In genomic region chrX:139610033-139610764, GRCm38 (mm10) we compare ENCODE assay signal across 8 mouse cellular contexts. TPM values are rescaled to one million over a fixed set of nuclear protein-coding genes. Genes with fewer than 3 reads are reported as not detected.
DNase-seq lines count a peak whose midpoint lies in the region; ATAC-seq lines count a peak whose summit lies in the region.

No protein-coding gene starts in this region.

- 12% methylated on average over 44 of the region's 44 CpGs for WGBS in embryonic facial prominence, embryonic 10.5 days
- 16% methylated on average over 42 of the region's 44 CpGs for WGBS in intestine, embryonic 15.5 days

- H3K27me3 ChIP-seq in embryonic facial prominence, embryonic 10.5 days (replicated peaks; ENCODE audit: low read depth, poor library complexity, severe bottlenecking) = peaks cover 69% of the 10 kb centered on the region
- no peaks in the 10 kb centered on the region for H3K27me3 ChIP-seq in intestine, embryonic 15.5 days (replicated peaks)

- peak overlapping the region; percentile 66 for H3K9ac ChIP-seq in intestine, embryonic 15.5 days

- peak overlapping the region; percentile 65 for H3K4me2 ChIP-seq in intestine, embryonic 15.5 days (replicated peaks)

- intact Hi-C loops in left cerebral cortex, postnatal 14 days (cut with DNase I) = no loop called here

- no peaks in the 10 kb centered on the region for H3K36me3 ChIP-seq in embryonic facial prominence, embryonic 10.5 days (replicated peaks)
- H3K36me3 ChIP-seq in intestine, embryonic 15.5 days = no peaks in the 10 kb centered on the region

- H3K4me1 ChIP-seq in embryonic facial prominence, embryonic 10.5 days = no peaks in the 10 kb centered on the region; the same call in 1 of the 2 replicates
- H3K4me1 ChIP-seq in intestine, embryonic 15.5 days (replicated peaks) = no peaks in the 10 kb centered on the region

- H3K4me3 ChIP-seq in embryonic facial prominence, embryonic 10.5 days = peak overlapping the region; percentile 66
- peak overlapping the region; percentile 55 for H3K4me3 ChIP-seq in intestine, embryonic 15.5 days (replicated peaks)

- DNase-seq in adrenal gland, postnatal 10 days = peak; percentile 89
- peak; percentile 89 for DNase-seq in embryonic facial prominence, embryonic 10.5 days (ENCODE audit: low spot score)
- peak; percentile 33 to 56 for DNase-seq in gastrocnemius, postnatal 4 days (ENCODE audit: low spot score in 2 of 2)
- peak; percentile 60 to 73 for DNase-seq in left cerebral cortex, postnatal 14 days (ENCODE audit: low spot score in 2 of 2)
- DNase-seq in right cerebral cortex, postnatal 14 days = peak; percentile 71
- peak; percentile 70 for DNase-seq in urinary bladder, postnatal 25 days (ENCODE audit: low spot score)

- no peaks in the 10 kb centered on the region for H3K9me3 ChIP-seq in embryonic facial prominence, embryonic 10.5 days
- H3K9me3 ChIP-seq in intestine, embryonic 15.5 days = no peaks in the 10 kb centered on the region

- peak overlapping the region; percentile 77 for H3K27ac ChIP-seq in embryonic facial prominence, embryonic 10.5 days (replicated peaks)
- peak overlapping the region; percentile 51; the same call in 1 of the 2 replicates for H3K27ac ChIP-seq in intestine, embryonic 15.5 days

- peak; percentile 98 for ATAC-seq in intestine, embryonic 15.5 days
- ATAC-seq in megakaryocyte-erythroid progenitor cell, adult 5-6 weeks (replicated peaks; ENCODE audit: low FRiP score, low TSS enrichment, poor library complexity, severe bottlenecking) = peak; percentile 99

RNA-seq across cellular contexts. Expression of gene Rnf128, which starts 47.1 kb away (rescaled TPM):
- total RNA-seq in adrenal gland, postnatal 10 days (2021) = 10 to 100 TPM; 21.1 to 33.0 TPM
- polyA plus RNA-seq in embryonic facial prominence, embryonic 10.5 days (2016; fragmentation: Nextera tagmentation; extraction: Ambion mirVana) = 3.5 and 4.0 TPM in 2 replicates
- total RNA-seq in gastrocnemius, postnatal 4 days (2021) = 10 to 100 TPM; 15.2 to 15.3 TPM
- polyA plus RNA-seq in intestine, embryonic 15.5 days (2015; fragmentation: Nextera tagmentation; extraction: Ambion mirVana) = 128 and 141 TPM in 2 replicates
- total RNA-seq in left cerebral cortex, postnatal 14 days (2021) = 10 to 100 TPM; 11.6 to 11.7 TPM
- 1.5 and 3.8 TPM in 2 replicates for total RNA-seq in megakaryocyte-erythroid progenitor cell, adult 5-6 weeks (2014; fragmentation: Nextera tagmentation)
- total RNA-seq in megakaryocyte-erythroid progenitor cell, adult 5-6 weeks (2017) = 1.7 and 2.9 TPM in 2 replicates

Comparison
In these comparisons a context has a peak if more than half of its experiments do, and no peak if none do; other contexts are left out.
1. Peak in every context shown above with its lines: DNase-seq, ATAC-seq, H3K4me3 ChIP-seq and H3K27ac ChIP-seq.